Mouse (Mus musculus) heart, postnatal 0 days (tissue): Measurements from ENCODE around the gene Adamts5.

Source experiments
- CTCF ChIP-seq: IDR thresholded peaks from 2 replicates; pipeline ENCODE4 v1.5.1; 2016; ENCODE audit warnings: antibody characterized with exemption, control low read depth, low read depth
- EP300 ChIP-seq: IDR thresholded peaks from 2 replicates; pipeline ENCODE4 v1.6.1; 2016; ENCODE audit warnings: antibody characterized with exemption, low read depth

- no peak for TF ChIP-seq CTCF
- no peak for TF ChIP-seq EP300
Measured at GRCm38 (mm10) chr16:85897854-85898253, 3.8 kb downstream of the Adamts5 start.
